Mouse (Mus musculus) erythroblast, embryonic 14.5 days (primary cell): ENCODE measurements around the gene Cep126.

ENCODE experiments used
- GATA1 ChIP-seq: IDR thresholded peaks from 2 replicates; pipeline ENCODE4 v1.6.1; 2012; ENCODE audit warnings: low read length, inconsistent platforms, mixed read lengths
- TAL1 ChIP-seq: IDR thresholded peaks from 3 replicates; pipeline ENCODE4 v1.6.1; 2012; ENCODE audit warnings: low read length, inconsistent platforms, mixed read lengths

GRCm38 (mm10) chr9:8179554-8179953 lies 45.5 kb upstream of the Cep126 start:
- no peak for TF ChIP-seq GATA1
- TF ChIP-seq TAL1 = no peak
